Mouse (Mus musculus) MEL (cell line): ENCODE results near the gene Pdgfra.

Source experiments
- ELF1 ChIP-seq: IDR thresholded peaks from 2 replicates; pipeline ENCODE4 v1.6.1; 2014; ENCODE audit warnings: low read depth, mild to moderate bottlenecking, inconsistent platforms, low read length, improper control_type of control experiment, moderate library complexity
- EP300 ChIP-seq, 2 experiments: IDR thresholded peaks; 2 replicates each; pipeline ENCODE4 v1.6.1; 2011; ENCODE audit warnings: improper control_type of control experiment in 2 of 2, low read length in 2 of 2, low read depth in 1 of 2, mild to moderate bottlenecking in 1 of 2
- ETS1 ChIP-seq: IDR thresholded peaks from 2 replicates; pipeline ENCODE4 v1.6.1; 2012; ENCODE audit warnings: low read depth, mild to moderate bottlenecking, inconsistent platforms, low read length, improper control_type of control experiment, moderate library complexity
- MAZ ChIP-seq: IDR thresholded peaks from 2 replicates; pipeline ENCODE4 v1.6.1; 2012; ENCODE audit warnings: low read depth, mild to moderate bottlenecking, inconsistent platforms, low read length, improper control_type of control experiment
- MXI1 ChIP-seq: IDR thresholded peaks from 2 replicates; pipeline ENCODE4 v1.6.1; 2011; ENCODE audit warnings: mild to moderate bottlenecking, low read depth, low read length, improper control_type of control experiment
- POLR2A ChIP-seq, 2 experiments: IDR thresholded peaks; 2 replicates each; pipeline ENCODE4 v1.6.1; 2011 to 2012; ENCODE audit warnings: low read length in 2 of 2, mild to moderate bottlenecking in 2 of 2, control low read depth in 1 of 2, improper control_type of control experiment in 1 of 2, low read depth in 1 of 2, moderate library complexity in 1 of 2; ENCODE audit not compliant: control insufficient read depth in 1 of 2, insufficient read depth in 1 of 2, poor library complexity in 1 of 2
- RAD21 ChIP-seq: IDR thresholded peaks from 2 replicates; pipeline ENCODE4 v1.6.1; 2011; ENCODE audit warnings: mild to moderate bottlenecking, low read depth, low read length, improper control_type of control experiment
- ZMIZ1 ChIP-seq: IDR thresholded peaks from 2 replicates; pipeline ENCODE4 v1.6.1; 2012; ENCODE audit warnings: low read depth, mild to moderate bottlenecking, inconsistent platforms, low read length, improper control_type of control experiment, moderate library complexity

- TF ChIP-seq ZMIZ1 (no peak), MAZ (no peak), RAD21 (no peak), EP300 (IDR thresholded peaks at IDR 0.05; ENCODE audit: low read depth in 1 of 2, low read length in 2 of 2) (no peak), POLR2A (IDR thresholded peaks at IDR 0.05; ENCODE audit: control insufficient read depth in 1 of 2, insufficient read depth in 1 of 2, low read depth in 1 of 2, low read length in 2 of 2, poor library complexity in 1 of 2) (no peak), MXI1 (no peak), ETS1 (no peak), ELF1 (no peak)
These were observed 87.1 kb downstream of the Pdgfra start for GRCm38 (mm10) chr5:75238928-75239777.
